Mouse (Mus musculus) activated CD4-positive, CD25-positive, alpha-beta regulatory T cell, adult 4 months (primary cell): ENCODE data around the gene Scgb2b18. TPM values are rescaled to one million over a fixed set of nuclear protein-coding genes. Genes with fewer than 3 reads are reported as not detected.
"Not testable (repeated sequence)": the region's sequence is repeated elsewhere in the genome, so short reads cannot be mapped to it uniquely, and the experiment has no call there.

Source experiments
- ATAC-seq: one replicate; pipeline ENCODE4 v1.8.0; 2017
- polyA plus RNA-seq, 2 experiments: library from polyadenylated mRNA; unstranded; fragments of 100-300 nt; shearing (Covaris generic); gene quantifications; one replicate each; pipeline ENCODE4 v1.2.1; 2017

Scgb2b18 gene
- polyA plus RNA-seq = not detected

DNA sequence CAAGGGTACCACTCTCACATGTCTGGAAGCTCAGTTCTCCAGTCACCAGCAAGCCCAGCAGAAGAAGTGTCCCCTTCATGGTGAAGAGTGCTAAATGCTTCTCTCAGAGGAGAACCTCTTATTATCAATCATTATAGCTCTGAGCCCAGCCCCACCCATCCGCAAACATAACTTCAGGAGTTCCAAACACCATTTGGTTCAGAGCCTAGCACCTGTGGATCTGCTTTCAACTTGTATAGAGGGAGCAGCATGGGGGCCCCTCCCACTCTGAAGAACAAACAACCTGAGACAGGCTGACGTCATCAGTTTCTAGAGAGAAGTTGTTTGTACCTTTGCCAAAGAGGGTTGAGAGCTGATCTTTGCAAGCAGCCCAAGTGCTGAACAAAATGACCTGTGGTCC, at the start of gene Scgb2b18:
TSS of gene Scgb2b18 (minus strand) at position 101 of the 400 bp plus-strand sequence.
- ATAC-seq = not testable (repeated sequence)

DNA sequence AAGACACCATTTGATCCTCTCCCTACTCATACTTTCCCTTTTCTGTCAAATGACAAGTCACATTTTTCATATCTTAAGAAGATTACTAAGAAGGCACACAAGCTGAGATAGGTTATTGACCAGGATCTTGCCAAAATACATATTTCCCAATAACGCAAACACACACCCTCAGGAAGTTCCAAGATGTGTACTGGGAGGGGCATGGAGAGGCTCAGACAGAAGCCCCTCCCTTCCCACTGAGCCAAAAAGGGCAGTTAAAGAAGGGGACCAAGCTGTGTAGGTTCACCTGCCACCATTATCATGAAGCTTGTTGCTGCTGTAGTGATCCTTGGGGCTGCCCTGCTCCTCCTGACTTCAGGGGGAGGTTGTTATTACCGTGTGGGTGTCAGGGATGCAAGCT, 11.6 kb upstream of the Scgb2b18 start, which contains the start of gene Scgb1b18:
TSS of gene Scgb1b18 (plus strand) at position 301 of the 400 bp plus-strand sequence.
- ATAC-seq = not testable (repeated sequence)

Other genes starting within 250 kb of the Scgb2b18 start
- not detected for gene Scgb2b17, start 117.3 kb downstream of the Scgb2b18 start, polyA plus RNA-seq
- not detected for gene Scgb1b17, start 110.4 kb downstream of the Scgb2b18 start, polyA plus RNA-seq
- gene Scgb1b18, start 11.7 kb upstream of the Scgb2b18 start, polyA plus RNA-seq = not detected
- gene Scgb2b19, start 106.5 kb upstream of the Scgb2b18 start, polyA plus RNA-seq = not detected
- gene Scgb1b19, start 113.4 kb upstream of the Scgb2b18 start, polyA plus RNA-seq = not detected
- not detected for gene Scgb2b20, start 192.5 kb upstream of the Scgb2b18 start, polyA plus RNA-seq
- not detected for gene Scgb1b20, start 199.4 kb upstream of the Scgb2b18 start, polyA plus RNA-seq